Mouse (Mus musculus) cerebellum, adult 9-11 months (tissue): ENCODE measurements at regions not wholly inside any gene's neighbourhood (a gene's known extent, or its start where the extent isn't known, plus 50 kb on each side); places are given as distances from the start of the nearest gene placed in this dataset.
"Not testable (repeated sequence)": the region's sequence is repeated elsewhere in the genome, so short reads cannot be mapped to it uniquely, and the experiment has no call there.

Experiments
- DNase-seq: peaks from one replicate; pipeline ENCODE4 v3.0.0; 2022

GRCm38 (mm10) chr2:17896036-17896435 is 100.7 kb downstream of the H2al2a start:
- no peak for DNase-seq

GRCm38 (mm10) chr2:17892661-17893060 is 104.1 kb downstream of the H2al2a start:
- DNase-seq: not testable (repeated sequence)

- DNase-seq: no peak
Observed at GRCm38 (mm10) chr2:17887699-17888098, 109.1 kb downstream of the H2al2a start.

GRCm38 (mm10) chr2:17882389-17882788 is 114.4 kb downstream of the H2al2a start:
- DNase-seq: no peak

GRCm38 (mm10) chr2:17880800-17881717 is 115.7 kb downstream of the H2al2a start:
- DNase-seq: no peak

- no peak for DNase-seq
Observed at GRCm38 (mm10) chr2:17877901-17878300, 118.9 kb downstream of the H2al2a start.

- no peak for DNase-seq
Observed at GRCm38 (mm10) chr2:17876942-17877341, 119.8 kb downstream of the H2al2a start.

- no peak for DNase-seq
Observed at GRCm38 (mm10) chr2:17876155-17876554, 120.6 kb downstream of the H2al2a start.

GRCm38 (mm10) chr2:17870562-17870961 is 126.2 kb downstream of the H2al2a start:
- no peak for DNase-seq

GRCm38 (mm10) chr2:17868145-17868544 is 128.6 kb downstream of the H2al2a start:
- no peak for DNase-seq

- DNase-seq: no peak
Observed at GRCm38 (mm10) chr2:17867341-17867740, 129.4 kb downstream of the H2al2a start.

GRCm38 (mm10) chr2:17861765-17862495 is 130.7 kb upstream of the Nebl start:
- DNase-seq: no peak

- no peak for DNase-seq
Observed at GRCm38 (mm10) chr2:17860922-17861559, 129.8 kb upstream of the Nebl start.

- DNase-seq: no peak
Observed at GRCm38 (mm10) chr2:17859234-17859633, 128.0 kb upstream of the Nebl start.

GRCm38 (mm10) chr2:17858326-17858725 is 127.1 kb upstream of the Nebl start:
- DNase-seq: no peak

- DNase-seq: no peak
Observed at GRCm38 (mm10) chr2:17855566-17856264, 124.5 kb upstream of the Nebl start.

GRCm38 (mm10) chr2:17854088-17854487 is 122.8 kb upstream of the Nebl start:
- no peak for DNase-seq

GRCm38 (mm10) chr2:17853500-17854011 is 122.3 kb upstream of the Nebl start:
- no peak for DNase-seq

GRCm38 (mm10) chr2:17852740-17853499 is 121.7 kb upstream of the Nebl start:
- DNase-seq: no peak

- DNase-seq: no peak
Observed at GRCm38 (mm10) chr2:17850741-17851140, 119.5 kb upstream of the Nebl start.

GRCm38 (mm10) chr2:17849267-17849666 is 118.0 kb upstream of the Nebl start:
- DNase-seq: no peak
